Mouse (Mus musculus): ENCODE data around the gene Agbl4. TPM values are rescaled to one million over a fixed set of nuclear protein-coding genes. Genes with fewer than 3 reads are reported as not detected.

Gene Agbl4
- polyA plus RNA-seq, 1 experiment, result 0.21 TPM

GRCm38 (mm10) chr4:111485189-111485588 is 1087.7 kb downstream of the Agbl4 start:
- DNase-seq, result no peak
- 44% methylated on average over 5 of the region's 5 CpGs for WGBS
- H3K4me1 ChIP-seq (ENCODE audit: control insufficient read depth, insufficient read depth, low read length), result no peaks in the 10 kb centered on the region
- TF ChIP-seq POLR2A (IDR thresholded peaks at IDR 0.05; ENCODE audit: borderline replicate concordance, extremely low read depth, low read depth, low read length), result no peak
- no peak for TF ChIP-seq CTCF (IDR thresholded peaks at IDR 0.05; ENCODE audit: insufficient read depth, low read length)
- no peak overlapping the region for H3K4me3 ChIP-seq (replicated peaks; ENCODE audit: extremely low read depth, low read depth, low read length)

GRCm38 (mm10) chr4:111486187-111486586 is 1088.7 kb downstream of the Agbl4 start:
- TF ChIP-seq POLR2A (IDR thresholded peaks at IDR 0.05; ENCODE audit: borderline replicate concordance, extremely low read depth, low read depth, low read length) (no peak), CTCF (IDR thresholded peaks at IDR 0.05; ENCODE audit: insufficient read depth, low read length) (no peak)
- no peaks in the 10 kb centered on the region for H3K4me1 ChIP-seq (ENCODE audit: control insufficient read depth, insufficient read depth, low read length)
- WGBS, result 67% methylated on average over 5 of the region's 5 CpGs
- no peak for DNase-seq
- no peak overlapping the region for H3K4me3 ChIP-seq (replicated peaks; ENCODE audit: extremely low read depth, low read depth, low read length)

- 90% methylated on average over 4 of the region's 4 CpGs for WGBS
- DNase-seq, result no peak
- no peak overlapping the region for H3K4me3 ChIP-seq (replicated peaks; ENCODE audit: extremely low read depth, low read depth, low read length)
- H3K4me1 ChIP-seq (ENCODE audit: control insufficient read depth, insufficient read depth, low read length), result no peaks in the 10 kb centered on the region
- TF ChIP-seq POLR2A (IDR thresholded peaks at IDR 0.05; ENCODE audit: borderline replicate concordance, extremely low read depth, low read depth, low read length) (no peak), CTCF (IDR thresholded peaks at IDR 0.05; ENCODE audit: insufficient read depth, low read length) (no peak)
These were observed 1089.9 kb downstream of the Agbl4 start for GRCm38 (mm10) chr4:111487233-111487843.

- DNase-seq, result no peak
- WGBS, result 60% methylated on average over 5 of the region's 5 CpGs
- TF ChIP-seq CTCF (IDR thresholded peaks at IDR 0.05; ENCODE audit: insufficient read depth, low read length) (peak; percentile 43), POLR2A (IDR thresholded peaks at IDR 0.05; ENCODE audit: borderline replicate concordance, extremely low read depth, low read depth, low read length) (no peak)
- Histone ChIP-seq H3K4me1 (ENCODE audit: control insufficient read depth, insufficient read depth, low read length) (no peaks in the 10 kb centered on the region), H3K4me3 (replicated peaks; ENCODE audit: extremely low read depth, low read depth, low read length) (no peak overlapping the region)
These were observed 1096.4 kb downstream of the Agbl4 start for GRCm38 (mm10) chr4:111493750-111494404.

GRCm38 (mm10) chr4:111495949-111496348 is 1098.5 kb downstream of the Agbl4 start:
- TF ChIP-seq POLR2A (IDR thresholded peaks at IDR 0.05; ENCODE audit: borderline replicate concordance, extremely low read depth, low read depth, low read length), result no peak
- peak; percentile 83 for TF ChIP-seq CTCF (IDR thresholded peaks at IDR 0.05; ENCODE audit: insufficient read depth, low read length)
- peak; percentile 59 for DNase-seq
- Histone ChIP-seq H3K4me3 (replicated peaks; ENCODE audit: extremely low read depth, low read depth, low read length) (no peak overlapping the region), H3K4me1 (ENCODE audit: control insufficient read depth, insufficient read depth, low read length) (no peaks in the 10 kb centered on the region)
- WGBS, result 4% methylated on average over 2 of the region's 2 CpGs

- TF ChIP-seq CTCF (IDR thresholded peaks at IDR 0.05; ENCODE audit: insufficient read depth, low read length) (no peak), POLR2A (IDR thresholded peaks at IDR 0.05; ENCODE audit: borderline replicate concordance, extremely low read depth, low read depth, low read length) (no peak)
- 55% methylated on average over 3 of the region's 3 CpGs for WGBS
- no peak for DNase-seq
- H3K4me1 ChIP-seq (ENCODE audit: control insufficient read depth, insufficient read depth, low read length), result no peaks in the 10 kb centered on the region
- no peak overlapping the region for H3K4me3 ChIP-seq (replicated peaks; ENCODE audit: extremely low read depth, low read depth, low read length)
These were observed 1101.3 kb downstream of the Agbl4 start for GRCm38 (mm10) chr4:111498751-111499150.

- H3K4me3 ChIP-seq (replicated peaks; ENCODE audit: extremely low read depth, low read depth, low read length), result no peak overlapping the region
- WGBS, result 77% methylated on average over 1 of the region's 1 CpGs
- no peak for DNase-seq
- TF ChIP-seq POLR2A (IDR thresholded peaks at IDR 0.05; ENCODE audit: borderline replicate concordance, extremely low read depth, low read depth, low read length), result no peak
- TF ChIP-seq CTCF (IDR thresholded peaks at IDR 0.05; ENCODE audit: insufficient read depth, low read length), result no peak
- H3K4me1 ChIP-seq (ENCODE audit: control insufficient read depth, insufficient read depth, low read length), result no peaks in the 10 kb centered on the region
These were observed 1104.0 kb downstream of the Agbl4 start for GRCm38 (mm10) chr4:111501441-111501840.

GRCm38 (mm10) chr4:111502965-111503727 is 1105.7 kb downstream of the Agbl4 start:
- DNase-seq, result no peak
- no peak for TF ChIP-seq CTCF (IDR thresholded peaks at IDR 0.05; ENCODE audit: insufficient read depth, low read length)
- TF ChIP-seq POLR2A (IDR thresholded peaks at IDR 0.05; ENCODE audit: borderline replicate concordance, extremely low read depth, low read depth, low read length), result no peak
- H3K4me3 ChIP-seq (replicated peaks; ENCODE audit: extremely low read depth, low read depth, low read length), result no peak overlapping the region
- WGBS, result 61% methylated on average over 5 of the region's 5 CpGs
- no peaks in the 10 kb centered on the region for H3K4me1 ChIP-seq (ENCODE audit: control insufficient read depth, insufficient read depth, low read length)

GRCm38 (mm10) chr4:111504952-111505351 is 1107.5 kb downstream of the Agbl4 start:
- WGBS, result 78% methylated on average over 2 of the region's 2 CpGs

More at GRCm38 (mm10) chr4:111504952-111505351, 1107.5 kb downstream of the Agbl4 start:
- Histone ChIP-seq H3K4me3 (replicated peaks; ENCODE audit: extremely low read depth, low read depth, low read length) (no peak overlapping the region), H3K4me1 (ENCODE audit: control insufficient read depth, insufficient read depth, low read length) (no peaks in the 10 kb centered on the region)
- TF ChIP-seq POLR2A (IDR thresholded peaks at IDR 0.05; ENCODE audit: borderline replicate concordance, extremely low read depth, low read depth, low read length) (no peak), CTCF (IDR thresholded peaks at IDR 0.05; ENCODE audit: insufficient read depth, low read length) (no peak)
- no peak for DNase-seq
